Mouse (Mus musculus) C2C12 (cell line): ENCODE results near the gene Triml2.

Experiments used
- CTCF ChIP-seq: IDR thresholded peaks from one replicate; pipeline ENCODE4 v1.5.1; 2011; ENCODE audit not compliant: control insufficient read depth, insufficient read depth, insufficient read length
- FOSL1 ChIP-seq: IDR thresholded peaks from one replicate; pipeline ENCODE4 v1.8.0; 2011; ENCODE audit warnings: mild to moderate bottlenecking, low read length; ENCODE audit not compliant: poor library complexity, insufficient read depth, severe bottlenecking
- MYOD1 ChIP-seq: IDR thresholded peaks from one replicate; pipeline ENCODE4 v1.6.1; 2011; ENCODE audit warnings: low read depth; ENCODE audit not compliant: control insufficient read depth, insufficient read length

GRCm38 (mm10) chr8:43149307-43149706 lies 31.0 kb upstream of the Triml2 start:
- no peak for TF ChIP-seq CTCF
- no peak for TF ChIP-seq MYOD1
- no peak for TF ChIP-seq FOSL1
